9 mouse cellular contexts compared by ENCODE assay signal in genomic region chr5:134101322-134101721, GRCm38 (mm10). TPM values are rescaled to one million over a fixed set of nuclear protein-coding genes. Genes with fewer than 3 reads are reported as not detected.
DNase-seq lines count a peak whose midpoint lies in the region; ATAC-seq and TF ChIP-seq lines count a peak whose summit lies in the region.
"Had no signal": no experiment of that assay in that cellular context is flagged by ENCODE, and none has a peak within 500 bp of the region (broad histone marks: within the 10 kb centered on the region; RNA-seq: fewer than 3 reads in every experiment).

No protein-coding gene starts in this region.

- H3K36me3 ChIP-seq in neural tube, embryonic 11.5 days (ENCODE audit: control insufficient read depth, insufficient read depth, low read length) = no peaks in the 10 kb centered on the region
- H3K36me3 ChIP-seq in hindbrain, postnatal 0 days (ENCODE audit: insufficient read depth, low read length) = peaks cover 5% of the 10 kb centered on the region; the same call in 1 of the 2 replicates
- peaks cover 6% of the 10 kb centered on the region; the same call in 1 of the 2 replicates for H3K36me3 ChIP-seq in limb, embryonic 14.5 days (ENCODE audit: control insufficient read depth, insufficient read depth, low read length)

- ATAC-seq in neural tube, embryonic 11.5 days (ENCODE audit: insufficient read depth, low FRiP score, low TSS enrichment) = no peak
- no peak for ATAC-seq in hindbrain, postnatal 0 days
- ATAC-seq in limb, embryonic 14.5 days (ENCODE audit: low FRiP score, low read depth) = no peak
- no peak for ATAC-seq in frontal cortex, adult (ENCODE audit: low TSS enrichment)

- H3K4me2 ChIP-seq in neural tube, embryonic 11.5 days (ENCODE audit: low read depth) = peak overlapping the region; percentile 4; the same call in 1 of the 2 replicates
- H3K4me2 ChIP-seq in hindbrain, postnatal 0 days (ENCODE audit: low read depth, low read length) = peak overlapping the region; percentile 87
- peak overlapping the region; percentile 10; the same call in 1 of the 2 replicates for H3K4me2 ChIP-seq in limb, embryonic 14.5 days (replicated peaks; ENCODE audit: low read depth, low read length, severe bottlenecking)

- WGBS in neural tube, embryonic 11.5 days = 50% methylated on average over 5 of the region's 5 CpGs
- WGBS in hindbrain, postnatal 0 days = 34% methylated on average over 5 of the region's 5 CpGs
- WGBS in limb, embryonic 14.5 days = 57% methylated on average over 5 of the region's 5 CpGs

- no peak overlapping the region for H3K9ac ChIP-seq in neural tube, embryonic 11.5 days (ENCODE audit: low read length)
- no peak overlapping the region; the same call in 1 of the 2 replicates for H3K9ac ChIP-seq in hindbrain, postnatal 0 days (replicated peaks; ENCODE audit: low read length)
- H3K9ac ChIP-seq in limb, embryonic 14.5 days (ENCODE audit: low read depth, low read length, severe bottlenecking) = no peak overlapping the region

- no peak overlapping the region for H3K4me3 ChIP-seq in neural tube, embryonic 11.5 days (ENCODE audit: low read depth, low read length)
- peak overlapping the region; percentile 89 for H3K4me3 ChIP-seq in hindbrain, postnatal 0 days (ENCODE audit: low read length)
- no peak overlapping the region for H3K4me3 ChIP-seq in limb, embryonic 14.5 days (replicated peaks; ENCODE audit: low read length)

- H3K27ac ChIP-seq in neural tube, embryonic 11.5 days (ENCODE audit: low read depth, low read length) = no peak overlapping the region
- no peak overlapping the region; the same call in 1 of the 2 replicates for H3K27ac ChIP-seq in hindbrain, postnatal 0 days
- no peak overlapping the region for H3K27ac ChIP-seq in limb, embryonic 14.5 days (replicated peaks; ENCODE audit: low read depth, low read length)

- H3K9me3 ChIP-seq in neural tube, embryonic 11.5 days (ENCODE audit: control insufficient read depth, low read length) = no peaks in the 10 kb centered on the region
- no peaks in the 10 kb centered on the region for H3K9me3 ChIP-seq in hindbrain, postnatal 0 days (ENCODE audit: low read length)
- no peaks in the 10 kb centered on the region for H3K9me3 ChIP-seq in limb, embryonic 14.5 days (ENCODE audit: control insufficient read depth, low read length)

- H3K4me1 ChIP-seq in neural tube, embryonic 11.5 days (ENCODE audit: control insufficient read depth, insufficient read depth, low read length) = no peaks in the 10 kb centered on the region
- 0 out of 2 replicates have a peak, but pooled peaks cover 10% of the 10 kb centered on the region for H3K4me1 ChIP-seq in hindbrain, postnatal 0 days (ENCODE audit: insufficient read depth, low read length)
- peaks cover 13% of the 10 kb centered on the region; the same call in 1 of the 2 replicates for H3K4me1 ChIP-seq in limb, embryonic 14.5 days (ENCODE audit: control insufficient read depth, insufficient read depth, low read length)

- no peaks in the 10 kb centered on the region for H3K27me3 ChIP-seq in neural tube, embryonic 11.5 days (ENCODE audit: control insufficient read depth, insufficient read depth, low read length)
- no peaks in the 10 kb centered on the region for H3K27me3 ChIP-seq in hindbrain, postnatal 0 days (ENCODE audit: insufficient read depth, low read length)
- H3K27me3 ChIP-seq in limb, embryonic 14.5 days (ENCODE audit: control insufficient read depth, insufficient read depth, low read length) = no peaks in the 10 kb centered on the region

- DNase-seq in neural tube, embryonic 11.5 days (ENCODE audit: low spot score) = no peak
- DNase-seq in neural tube, embryonic 10.5 days (ENCODE audit: extremely low spot score, low spot score) = no peak
- DNase-seq in hindbrain, postnatal 0 days (ENCODE audit: low spot score) = no peak
- no peak for DNase-seq in limb, embryonic 14.5 days (ENCODE audit: low spot score)
- peak; percentile 85 for DNase-seq in yolk sac, embryonic 10.5 days (ENCODE audit: low spot score)
- no peak for DNase-seq in urinary bladder, adult 2 months (ENCODE audit: low spot score)
- DNase-seq in right cerebral cortex, postnatal 10 days (ENCODE audit: low spot score in 2 of 2) = no peak
- DNase-seq: right cerebral cortex, postnatal 25 days had no signal

- TF ChIP-seq CTCF in hindbrain, postnatal 0 days (IDR thresholded peaks at IDR 0.05; ENCODE audit: low read depth) = no peak

- TF ChIP-seq POLR2A in limb, embryonic 14.5 days (IDR thresholded peaks at IDR 0.05; ENCODE audit: borderline replicate concordance, extremely low read depth, insufficient read depth, insufficient read length) = no peak

RNA-seq across cellular contexts. Expression of gene Castor2, which starts 1.8 kb away (rescaled TPM):
- polyA plus RNA-seq in neural tube, embryonic 11.5 days (2014; fragmentation: Nextera tagmentation; extraction: Ambion mirVana) = 12.5 and 12.6 TPM in 2 replicates
- total RNA-seq in hindbrain, postnatal 0 days (2014; rRNA removed) = 27.4 and 27.5 TPM in 2 replicates
- 21.1 and 21.8 TPM in 2 replicates for polyA plus RNA-seq in hindbrain, postnatal 0 days (2015; fragmentation: Nextera tagmentation; extraction: Ambion mirVana)
- polyA plus RNA-seq in limb, embryonic 14.5 days (2012; rRNA removed) = 10.3 and 13.4 TPM in 2 replicates
- 10.8 and 11.5 TPM in 2 replicates for polyA plus RNA-seq in limb, embryonic 14.5 days (2014; fragmentation: Nextera tagmentation; extraction: Ambion mirVana)
- 6.5 and 10.3 TPM in 2 replicates for polyA plus RNA-seq in urinary bladder, adult 2 months (2012; rRNA removed)

Comparison
In these comparisons a context has a peak if more than half of its experiments do, and no peak if none do; other contexts are left out.
1. H3K4me2 ChIP-seq: peak in every context shown above with its lines; median percentile 87 in hindbrain, postnatal 0 days; 10 in limb, embryonic 14.5 days; 4 in neural tube, embryonic 11.5 days.